Mouse (Mus musculus) brain, embryonic 14.5 days (tissue): ENCODE results near the gene Adora1.

ENCODE experiments used
- CTCF ChIP-seq: fragments of 200-500 bp; IDR thresholded peaks from 2 replicates; pipeline ENCODE4 v1.5.1; 2012; ENCODE audit warnings: inconsistent platforms, mild to moderate bottlenecking, moderate library complexity, borderline replicate concordance; ENCODE audit not compliant: insufficient read depth, insufficient read length; ENCODE audit errors: extremely low read depth
- POLR2A ChIP-seq: fragments of 200-500 bp; IDR thresholded peaks from 2 replicates; pipeline ENCODE4 v1.6.1; 2012; ENCODE audit warnings: mild to moderate bottlenecking, inconsistent platforms, borderline replicate concordance; ENCODE audit not compliant: poor library complexity, insufficient read depth, insufficient read length, severe bottlenecking; ENCODE audit errors: extremely low read depth

- no peak for TF ChIP-seq POLR2A
- no peak for TF ChIP-seq CTCF
Observed at GRCm38 (mm10) chr1:134194298-134195022, 40.8 kb downstream of the Adora1 start.
